Mouse (Mus musculus): ENCODE data around the gene Nutf2-ps1. TPM values are rescaled to one million over a fixed set of nuclear protein-coding genes. Genes with fewer than 3 reads are reported as not detected.

The Nutf2-ps1 gene
- polyA plus RNA-seq, 1 experiment from 2014 or later: 266 TPM

DNA sequence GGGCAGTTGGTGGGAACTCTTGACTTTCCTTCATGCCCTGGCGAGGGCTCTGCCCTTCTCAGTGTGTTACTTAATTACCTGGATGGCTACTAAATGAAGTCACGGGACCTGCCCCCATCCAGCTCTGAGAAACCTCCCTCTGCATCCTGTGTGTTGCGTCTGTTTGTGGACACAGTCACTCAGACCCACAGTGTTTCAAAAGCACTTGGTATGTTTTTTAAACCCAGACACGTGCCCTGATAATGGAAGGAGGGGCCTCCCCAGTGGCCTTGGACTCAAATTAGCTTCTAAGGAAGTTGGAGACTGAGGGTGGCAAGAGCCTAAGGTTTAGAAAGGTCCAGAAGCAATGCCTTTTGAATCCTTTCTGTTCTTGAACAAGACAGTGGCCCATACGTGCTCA, 50.1 kb downstream of the Nutf2-ps1 start:
- no peaks in the 10 kb centered on the region for H3K27me3 ChIP-seq (replicated peaks; ENCODE audit: control insufficient read depth, insufficient read depth, low read length)
- WGBS: 63% methylated on average over 5 of the region's 5 CpGs
- no peaks in the 10 kb centered on the region for H3K36me3 ChIP-seq (ENCODE audit: control insufficient read depth, insufficient read depth)
- no peaks in the 10 kb centered on the region for H3K9me3 ChIP-seq (ENCODE audit: control insufficient read depth, low read length)
- no peaks in the 10 kb centered on the region for H3K4me1 ChIP-seq (replicated peaks; ENCODE audit: control insufficient read depth, insufficient read depth, low read length)
- H3K27ac ChIP-seq (ENCODE audit: low read length): no peak overlapping the region
- no peak overlapping the region for H3K9ac ChIP-seq (replicated peaks; ENCODE audit: low read depth, low read length)
- no peak overlapping the region for H3K4me2 ChIP-seq (ENCODE audit: low read length)
- no peak for ATAC-seq
- H3K4me3 ChIP-seq (replicated peaks; ENCODE audit: low read length): no peak overlapping the region

Other genes with a start within 250 kb of the Nutf2-ps1 start
- gene Gm10197, start 217.3 kb downstream of the Nutf2-ps1 start, polyA plus RNA-seq (2015; fragmentation: Nextera tagmentation; extraction: Ambion mirVana): not detected in 2 replicates
- 33.2 and 39.6 TPM in 2 replicates for gene Smndc1, start 198.5 kb downstream of the Nutf2-ps1 start, polyA plus RNA-seq (2015; fragmentation: Nextera tagmentation; extraction: Ambion mirVana)
- 2.4 and 3.9 TPM in 2 replicates for gene Dusp5, start 60.0 kb downstream of the Nutf2-ps1 start, polyA plus RNA-seq (2015; fragmentation: Nextera tagmentation; extraction: Ambion mirVana)
- gene Smc3, start 11.3 kb upstream of the Nutf2-ps1 start, polyA plus RNA-seq (2015; fragmentation: Nextera tagmentation; extraction: Ambion mirVana): 70.4 and 79.2 TPM in 2 replicates
- 3.9 and 6.2 TPM in 2 replicates for gene Rbm20, start 88.2 kb upstream of the Nutf2-ps1 start, polyA plus RNA-seq (2015; fragmentation: Nextera tagmentation; extraction: Ambion mirVana)

All from forebrain, embryonic 16.5 days (tissue).